Mouse (Mus musculus) CH12.LX (cell line): ENCODE results near the gene Capn11. TPM values are rescaled to one million over a fixed set of nuclear protein-coding genes. Genes with fewer than 3 reads are reported as not detected.

ENCODE experiments used
- DNase-seq: peaks from one replicate; pipeline ENCODE4 v3.0.0-alpha.2; 2013; ENCODE audit errors: extremely low read depth
- H3K27ac ChIP-seq: 2 replicates; pipeline ENCODE4 v1.5.1; 2012; ENCODE audit warnings: low read depth, mild to moderate bottlenecking, control low read depth, moderate library complexity; ENCODE audit not compliant: insufficient read depth
- H3K27me3 ChIP-seq: replicated peaks from 2 replicates; pipeline ENCODE3; 2012; ENCODE audit warnings: inconsistent platforms
- H3K36me3 ChIP-seq, 2 experiments: replicated peaks in 1 of 2; 2 replicates each; pipeline versions ENCODE3 to v1.6.1; 2012; ENCODE audit warnings: inconsistent platforms in 1 of 2, low read length in 1 of 2, mild to moderate bottlenecking in 1 of 2, mixed read lengths in 1 of 2, moderate library complexity in 1 of 2; ENCODE audit not compliant: control insufficient read depth in 1 of 2, insufficient read depth in 1 of 2
- H3K4me1 ChIP-seq, 2 experiments: 2 replicates each; pipeline ENCODE4 v1.6.1; 2012; ENCODE audit warnings: inconsistent platforms in 1 of 2, moderate library complexity in 1 of 2; ENCODE audit not compliant: insufficient read depth in 2 of 2, control insufficient read depth in 1 of 2
- H3K4me2 ChIP-seq: 2 replicates; pipeline ENCODE4 v1.6.1; 2012; ENCODE audit warnings: low read depth, mild to moderate bottlenecking, control low read depth; ENCODE audit not compliant: poor library complexity, insufficient read depth, severe bottlenecking
- H3K4me3 ChIP-seq, 3 experiments: fragments of 150-350 bp in 1 of 3; sonication (generic) in 1 of 3; replicated peaks in 1 of 3; 2 replicates each; pipeline versions ENCODE3 to v1.5.1; 2011 to 2012; ENCODE audit warnings: low read depth in 2 of 3, low read length in 2 of 3, mild to moderate bottlenecking in 2 of 3, moderate library complexity in 2 of 3, control low read depth in 1 of 3, improper control_type of control experiment in 1 of 3, inconsistent platforms in 1 of 3, mixed read lengths in 1 of 3; ENCODE audit not compliant: poor library complexity in 1 of 3
- H3K79me2 ChIP-seq: replicated peaks from 2 replicates; pipeline ENCODE4 v1.6.1; 2012; ENCODE audit warnings: mild to moderate bottlenecking, moderate library complexity; ENCODE audit not compliant: control insufficient read depth, poor library complexity, insufficient read depth, severe bottlenecking; ENCODE audit errors: extremely low read depth
- H3K9ac ChIP-seq: 2 replicates; pipeline ENCODE4 v1.6.1; 2012; ENCODE audit warnings: low read depth, mild to moderate bottlenecking, control low read depth, moderate library complexity; ENCODE audit not compliant: insufficient read depth
- H3K9me3 ChIP-seq: replicated peaks from 2 replicates; pipeline ENCODE3; 2012; ENCODE audit warnings: low read length, inconsistent platforms, mixed read lengths
- CHD1 ChIP-seq: IDR thresholded peaks from 2 replicates; pipeline ENCODE4 v1.6.1; 2012; ENCODE audit warnings: low read depth, low read length, improper control_type of control experiment, inconsistent platforms
- CTCF ChIP-seq, 2 experiments: IDR thresholded peaks in 1 of 2; conservative IDR thresholded peaks in 1 of 2; 2 replicates each; pipeline ENCODE4 v1.5.1; 2011 to 2012; ENCODE audit warnings: low read depth in 2 of 2, low read length in 2 of 2, improper control_type of control experiment in 1 of 2, inconsistent platforms in 1 of 2, mild to moderate bottlenecking in 1 of 2, moderate library complexity in 1 of 2
- E2F4 ChIP-seq: IDR thresholded peaks from 2 replicates; pipeline ENCODE4 v1.6.1; 2011; ENCODE audit warnings: low read depth, low read length, improper control_type of control experiment; ENCODE audit not compliant: insufficient replicate concordance
- ELF1 ChIP-seq: IDR thresholded peaks from 2 replicates; pipeline ENCODE4 v1.6.1; 2014; ENCODE audit warnings: low read depth, mild to moderate bottlenecking, inconsistent platforms, low read length, improper control_type of control experiment
- EP300 ChIP-seq: IDR thresholded peaks from 2 replicates; pipeline ENCODE4 v1.6.1; 2011; ENCODE audit warnings: low read length, improper control_type of control experiment
- ETS1 ChIP-seq: conservative IDR thresholded peaks from 2 replicates; pipeline ENCODE4 v1.6.1; 2012; ENCODE audit warnings: low read depth, mild to moderate bottlenecking, inconsistent platforms, low read length, improper control_type of control experiment, moderate library complexity
- GABPA ChIP-seq: IDR thresholded peaks from 2 replicates; pipeline ENCODE4 v1.6.1; 2012; ENCODE audit warnings: low read depth, low read length, improper control_type of control experiment, inconsistent platforms; ENCODE audit not compliant: insufficient replicate concordance
- HCFC1 ChIP-seq: IDR thresholded peaks from 2 replicates; pipeline ENCODE4 v1.6.1; 2012; ENCODE audit warnings: low read depth, mild to moderate bottlenecking, inconsistent platforms, low read length, improper control_type of control experiment
- IRF4 ChIP-seq: IDR thresholded peaks from 2 replicates; pipeline ENCODE4 v1.6.1; 2014; ENCODE audit warnings: low read depth, mild to moderate bottlenecking, inconsistent platforms, low read length, improper control_type of control experiment
- JUND ChIP-seq: conservative IDR thresholded peaks from 2 replicates; pipeline ENCODE4 v1.6.1; 2011; ENCODE audit warnings: low read depth, low read length, improper control_type of control experiment
- KAT2A ChIP-seq: IDR thresholded peaks from 2 replicates; pipeline ENCODE4 v1.6.1; 2012; ENCODE audit warnings: low read length, improper control_type of control experiment, inconsistent platforms; ENCODE audit not compliant: insufficient replicate concordance
- MAFK ChIP-seq: IDR thresholded peaks from 2 replicates; pipeline ENCODE4 v1.6.1; 2011; ENCODE audit warnings: low read length, improper control_type of control experiment; ENCODE audit not compliant: insufficient replicate concordance
- MEF2A ChIP-seq: IDR thresholded peaks from 2 replicates; pipeline ENCODE4 v1.6.1; 2014; ENCODE audit warnings: low read depth, mild to moderate bottlenecking, inconsistent platforms, low read length, improper control_type of control experiment, borderline replicate concordance
- MXI1 ChIP-seq: IDR thresholded peaks from 2 replicates; pipeline ENCODE4 v1.6.1; 2011; ENCODE audit warnings: mild to moderate bottlenecking, low read depth, low read length, improper control_type of control experiment
- NELFE ChIP-seq: IDR thresholded peaks from 2 replicates; pipeline ENCODE4 v1.6.1; 2011; ENCODE audit warnings: low read depth, low read length, improper control_type of control experiment
- NRF1 ChIP-seq: IDR thresholded peaks from 2 replicates; pipeline ENCODE4 v1.6.1; 2014; ENCODE audit warnings: low read depth, mild to moderate bottlenecking, inconsistent platforms, low read length, improper control_type of control experiment, moderate library complexity
- POLR2A ChIP-seq: IDR thresholded peaks from 2 replicates; pipeline ENCODE4 v1.6.1; 2011; ENCODE audit warnings: low read depth, mild to moderate bottlenecking, improper control_type of control experiment, low read length
- RAD21 ChIP-seq: IDR thresholded peaks from 2 replicates; pipeline ENCODE4 v1.6.1; 2011; ENCODE audit warnings: low read depth, mild to moderate bottlenecking, low read length, improper control_type of control experiment, moderate library complexity
- RCOR1 ChIP-seq: conservative IDR thresholded peaks from 2 replicates; pipeline ENCODE4 v1.6.1; 2012; ENCODE audit warnings: low read depth, mild to moderate bottlenecking, inconsistent platforms, low read length, improper control_type of control experiment
- SIN3A ChIP-seq: IDR thresholded peaks from 2 replicates; pipeline ENCODE4 v1.6.1; 2012; ENCODE audit warnings: low read length, improper control_type of control experiment, inconsistent platforms
- SMC3 ChIP-seq: IDR thresholded peaks from 2 replicates; pipeline ENCODE4 v1.6.1; 2011; ENCODE audit warnings: low read depth, low read length, improper control_type of control experiment
- TBP ChIP-seq: conservative IDR thresholded peaks from 2 replicates; pipeline ENCODE4 v1.6.1; 2011; ENCODE audit warnings: low read depth, low read length, improper control_type of control experiment
- ZC3H11A ChIP-seq: IDR thresholded peaks from 2 replicates; pipeline ENCODE4 v1.6.1; 2012; ENCODE audit warnings: low read depth, mild to moderate bottlenecking, inconsistent platforms, low read length, improper control_type of control experiment
- ZMIZ1 ChIP-seq: IDR thresholded peaks from 2 replicates; pipeline ENCODE4 v1.6.1; 2012; ENCODE audit warnings: low read depth, mild to moderate bottlenecking, inconsistent platforms, low read length, improper control_type of control experiment
- ZNF384 ChIP-seq: IDR thresholded peaks from 2 replicates; pipeline ENCODE4 v1.6.1; 2012; ENCODE audit warnings: low read depth, low read length, improper control_type of control experiment, inconsistent platforms
- dilution Hi-C: fragments of 300-500 bp; cut with MboI; formaldehyde crosslinking; loops from 2 replicates; pipeline ENCODE4 v1.14.3; 2020; ENCODE audit warnings: low sequenced_read_pairs; ENCODE audit not compliant: extremely low pct_unique_long_range_greater_than_20kb, extremely low pct_ligation_motif_present
- in situ Hi-C: fragments of 300-500 bp; cut with MboI; formaldehyde crosslinking; loops from 3 replicates; pipeline ENCODE4 v1.14.3; 2019; ENCODE audit warnings: low sequenced_read_pairs, low pct_ligation_motif_present, low pct_unique_long_range_greater_than_20kb, mixed read lengths
- polyA plus RNA-seq: library from polyadenylated mRNA; unstranded; fragments of >175 nt; gene quantifications from 2 replicates; pipeline ENCODE4 v1.2.1, GENCODE M21; 2012; ENCODE audit warnings: low read depth; ENCODE audit not compliant: insufficient read length
- total RNA-seq, 2 experiments: library from RNA; depleted of rRNA; stranded (reverse); fragments of 300-350 nt in 1 of 2; fragments of >200 nt in 1 of 2; gene quantifications; 2 replicates each; pipeline ENCODE4 v1.2.3; 2012 to 2014

Gene Capn11
- total and polyA plus RNA-seq, 3 experiments = 0.09 TPM; not detected in 2

DNA sequence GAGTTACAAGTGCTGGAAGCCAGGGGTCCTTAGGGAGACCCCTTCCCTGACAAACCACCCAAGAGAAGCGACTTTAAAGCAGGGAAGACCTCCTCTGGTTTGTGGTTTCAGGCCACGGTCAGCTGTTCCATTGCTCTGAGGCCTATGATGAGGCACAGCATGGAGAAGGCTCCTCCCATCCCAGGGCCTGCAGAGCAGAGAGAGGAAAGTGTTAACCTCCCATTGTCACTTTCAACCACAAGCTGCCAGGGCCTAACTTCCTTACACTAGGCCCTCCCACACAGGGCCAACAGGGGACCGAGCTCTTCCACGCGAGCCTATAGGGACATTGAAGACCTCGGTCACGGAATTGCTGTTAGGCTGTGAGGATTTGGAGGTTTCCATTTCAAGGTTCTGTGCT, 44.1 kb upstream of the Capn11 start:
- peaks cover 0 to 14% of the 10 kb centered on the region in 2 experiments for H3K36me3 ChIP-seq
- no peak overlapping the region for H3K9ac ChIP-seq
- no peaks in the 10 kb centered on the region for H3K9me3 ChIP-seq
- in situ Hi-C loops = no loop called here
- peak; percentile 60 for TF ChIP-seq ETS1
- no peak for TF ChIP-seq CHD1
- no peak for TF ChIP-seq RAD21
- TF ChIP-seq ZMIZ1 = no peak
- no peak for TF ChIP-seq POLR2A
- no peak for TF ChIP-seq JUND
- no peak for TF ChIP-seq ZNF384
- TF ChIP-seq CTCF (conservative IDR thresholded peaks at IDR 0.05 in 1 of 2, IDR thresholded peaks at IDR 0.05 in 1 of 2; ENCODE audit: low read depth in 2 of 2, low read length in 2 of 2) = no peak
- TF ChIP-seq ZC3H11A = no peak
- no peak for TF ChIP-seq KAT2A
- no peak for TF ChIP-seq TBP
- TF ChIP-seq IRF4 = 0 out of 2 replicates have a peak, but pooled peaks have one; percentile 17
- TF ChIP-seq MEF2A = peak; percentile 21; the same call in 1 of the 2 replicates
- no peak for TF ChIP-seq HCFC1
- TF ChIP-seq EP300 = peak; percentile 22; the same call in 1 of the 2 replicates
- TF ChIP-seq NRF1 = no peak
- TF ChIP-seq, all 38 proteins: peak for 4
- Histone ChIP-seq H3K27ac (no peak overlapping the region), H3K4me2 (no peak overlapping the region), H3K4me3 (no peak overlapping the region), H3K27me3 (no peaks in the 10 kb centered on the region), H3K4me1 (peaks cover 5 to 31% of the 10 kb centered on the region in 2 experiments), H3K79me2 (no peaks in the 10 kb centered on the region)
- dilution Hi-C loops = no loop called here
- DNase-seq = peak; percentile 69

DNA sequence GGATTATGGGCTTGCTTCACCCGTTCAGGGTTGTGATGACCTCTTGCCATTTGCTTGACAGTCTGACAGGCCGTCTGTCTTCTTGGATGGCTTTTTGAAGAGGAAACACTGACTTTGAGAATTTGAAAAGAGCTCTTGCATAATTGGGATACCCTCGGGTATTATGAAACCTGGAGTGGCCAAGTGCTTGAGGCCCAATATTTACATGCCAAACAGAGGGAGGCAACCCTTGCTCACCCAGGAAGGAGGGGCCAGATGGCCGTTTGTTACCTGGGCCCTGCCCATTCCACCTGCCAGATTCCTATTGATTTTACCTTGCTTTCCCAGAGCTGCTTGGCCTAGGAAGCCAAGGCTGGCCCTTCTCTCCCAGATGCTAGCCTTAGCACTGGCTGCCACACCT, 43.1 kb upstream of the Capn11 start:
- DNase-seq = no peak
- TF ChIP-seq CTCF (conservative IDR thresholded peaks at IDR 0.05 in 1 of 2, IDR thresholded peaks at IDR 0.05 in 1 of 2; ENCODE audit: low read depth in 2 of 2, low read length in 2 of 2) (no peak), MXI1 (no peak), ZNF384 (no peak), POLR2A (no peak), GABPA (no peak), ELF1 (no peak), NELFE (no peak), SMC3 (no peak), HCFC1 (no peak), RCOR1 (no peak), MAFK (no peak), E2F4 (no peak), ZMIZ1 (no peak), SIN3A (no peak), CHD1 (no peak)
- TF ChIP-seq, all 38 proteins: peak for 0
- dilution Hi-C loops (no loop called here), in situ Hi-C loops (no loop called here)
- Histone ChIP-seq H3K9me3 (no peaks in the 10 kb centered on the region), H3K9ac (no peak overlapping the region), H3K27me3 (no peaks in the 10 kb centered on the region), H3K4me2 (no peak overlapping the region), H3K4me3 (no peak overlapping the region), H3K36me3 (peaks cover 0 to 22% of the 10 kb centered on the region in 2 experiments), H3K4me1 (peaks cover 5 to 27% of the 10 kb centered on the region in 2 experiments), H3K79me2 (no peaks in the 10 kb centered on the region), H3K27ac (no peak overlapping the region)
